Mouse (Mus musculus) gastrocnemius, postnatal 14 days (tissue): ENCODE measurements at regions not wholly inside any gene's neighbourhood (a gene's known extent, or its start where the extent isn't known, plus 50 kb on each side); places are given as distances from the start of the nearest gene placed in this dataset.

Source experiments
- DNase-seq: peaks from one replicate; pipeline ENCODE4 v3.0.0; 2021; ENCODE audit warnings: mixed read lengths
- intact Hi-C: fragments of 180-260 bp; cut with DNase I; formaldehyde crosslinking; loops from one replicate; pipeline ENCODE4 v1.15.1; 2025; ENCODE audit warnings: low total_unique reads

- intact Hi-C loops = no loop called here
Measured at GRCm38 (mm10) chr2:48694509-48694908, 119.4 kb upstream of the Acvr2a start.

DNA sequence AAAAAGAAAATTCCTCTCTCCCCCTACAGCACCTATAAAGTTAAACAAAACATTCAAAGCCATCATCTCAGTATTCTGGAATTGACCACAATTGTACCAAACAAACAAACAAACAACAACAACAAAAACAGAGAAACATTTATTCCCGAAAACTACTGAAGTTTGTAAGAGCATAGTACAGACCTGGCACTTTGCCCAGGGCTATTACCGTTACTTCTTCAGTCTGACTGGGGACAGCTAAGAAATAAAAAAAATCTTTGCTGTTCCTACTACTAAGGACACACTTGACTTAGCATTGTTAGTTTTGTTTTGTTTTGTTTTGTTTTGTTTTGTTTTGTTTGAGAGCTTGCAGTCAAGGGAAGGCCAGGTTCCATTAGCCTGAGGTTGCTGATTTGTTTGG is 113.0 kb upstream of the Acvr2a start:
- DNase-seq = no peak
- intact Hi-C loops = no loop called here

More at GRCm38 (mm10) chr2:48694509-48694908, 119.4 kb upstream of the Acvr2a start:
- no peak for DNase-seq

GRCm38 (mm10) chr2:48705103-48705804 is 108.7 kb upstream of the Acvr2a start:
- intact Hi-C loops = no loop called here
- no peak for DNase-seq

- intact Hi-C loops = no loop called here
- no peak for DNase-seq
Measured at GRCm38 (mm10) chr2:48705805-48706150, 108.1 kb upstream of the Acvr2a start.

DNA sequence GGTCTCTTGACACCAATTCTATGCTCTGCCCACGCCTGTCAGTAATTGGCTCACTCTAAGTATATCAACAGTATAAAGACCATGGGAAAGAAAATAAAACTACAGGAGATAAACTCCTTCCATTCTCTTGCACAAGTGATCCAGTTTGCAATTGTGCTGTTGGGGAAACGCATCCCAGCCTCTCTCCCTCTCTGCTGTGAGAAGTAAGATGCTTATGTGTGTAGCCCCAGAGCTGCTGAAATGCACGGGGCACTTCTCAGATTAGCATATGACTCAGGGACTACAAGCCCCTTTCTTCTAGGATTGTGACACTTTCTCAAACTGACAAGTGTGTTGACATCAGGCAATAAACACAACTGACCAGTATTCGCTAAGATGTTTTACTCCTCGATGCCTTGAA is 107.7 kb upstream of the Acvr2a start:
- intact Hi-C loops = no loop called here
- DNase-seq = no peak

DNA sequence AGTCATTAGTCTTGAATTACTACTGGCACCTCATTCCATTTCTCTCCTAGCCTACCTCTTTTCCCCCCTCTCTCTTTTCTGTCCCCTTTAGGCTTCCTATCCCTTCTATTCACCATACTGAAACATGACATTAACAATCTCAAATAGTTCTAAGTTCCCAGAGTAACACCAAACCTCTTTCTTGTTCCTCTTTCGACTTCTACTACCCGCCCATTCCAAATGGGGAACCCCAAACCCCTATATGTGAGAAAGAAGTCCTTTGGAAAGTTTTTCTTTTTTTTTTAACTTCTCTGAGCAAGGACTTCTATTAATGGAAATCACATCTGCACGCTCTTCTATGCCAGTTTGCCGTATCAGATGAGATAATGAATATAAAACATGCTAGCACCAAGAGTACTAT is 97.7 kb upstream of the Acvr2a start:
- intact Hi-C loops = no loop called here
- DNase-seq = no peak

DNA sequence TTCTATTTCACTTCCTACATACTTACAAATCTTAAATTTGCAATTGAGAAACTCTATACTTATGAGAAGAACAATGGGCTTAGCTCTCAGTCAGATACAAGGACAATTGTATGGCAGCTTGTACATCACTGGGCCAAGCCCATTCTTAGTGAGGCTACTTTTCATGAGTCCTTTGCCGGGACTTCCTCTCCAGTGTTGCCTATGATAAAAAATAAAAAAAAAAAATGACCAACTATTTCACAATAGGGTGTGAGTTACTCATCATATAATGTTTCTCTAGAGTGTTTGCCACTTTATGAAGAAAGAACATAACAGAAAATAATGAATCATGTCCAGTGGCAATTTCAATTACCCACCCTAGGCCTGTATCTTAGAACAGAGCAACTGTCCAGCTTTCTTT is 96.1 kb upstream of the Acvr2a start:
- no peak for DNase-seq
- intact Hi-C loops = no loop called here

DNA sequence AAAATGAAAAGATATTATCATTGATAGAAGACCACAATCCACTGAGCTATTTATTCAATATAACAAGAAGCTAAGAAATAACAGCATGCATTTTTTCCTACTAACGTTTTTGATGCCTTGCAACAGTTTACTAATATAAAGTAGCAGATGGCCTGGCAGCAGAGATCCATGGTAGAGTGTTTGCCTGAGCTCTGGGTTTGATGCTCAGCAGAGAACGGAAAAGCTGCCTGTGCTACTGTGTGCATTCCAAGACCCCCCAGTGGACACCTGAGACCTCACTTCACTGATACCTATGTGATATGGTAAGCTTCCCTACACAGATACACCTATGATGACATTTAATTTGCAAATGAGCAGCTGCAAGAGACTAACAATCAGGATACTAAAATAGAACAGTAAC is 95.6 kb upstream of the Acvr2a start:
- no peak for DNase-seq
- intact Hi-C loops = no loop called here

DNA sequence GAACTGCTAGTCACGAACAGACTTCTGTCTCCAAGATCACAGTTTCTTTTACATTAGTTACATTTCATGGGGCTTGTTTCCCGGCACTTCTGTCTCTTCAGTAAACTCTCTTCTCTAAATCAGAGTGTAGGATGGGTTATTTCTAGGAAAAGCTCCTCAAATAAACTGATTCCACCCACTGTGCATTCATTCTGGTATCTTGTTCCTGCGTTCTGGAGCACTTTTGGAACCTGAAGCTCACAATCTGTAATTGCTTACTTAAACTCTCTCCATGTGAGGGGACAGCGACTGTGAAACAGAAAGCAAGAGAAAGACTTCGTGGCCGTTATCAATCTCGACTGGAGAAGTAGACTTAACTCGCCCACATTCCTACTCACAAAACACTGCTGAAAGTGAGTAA is 83.1 kb upstream of the Acvr2a start:
- DNase-seq = no peak
- intact Hi-C loops = no loop called here

- intact Hi-C loops = no loop called here
- no peak for DNase-seq
Measured at GRCm38 (mm10) chr2:48733936-48734335, 80.0 kb upstream of the Acvr2a start.

DNA sequence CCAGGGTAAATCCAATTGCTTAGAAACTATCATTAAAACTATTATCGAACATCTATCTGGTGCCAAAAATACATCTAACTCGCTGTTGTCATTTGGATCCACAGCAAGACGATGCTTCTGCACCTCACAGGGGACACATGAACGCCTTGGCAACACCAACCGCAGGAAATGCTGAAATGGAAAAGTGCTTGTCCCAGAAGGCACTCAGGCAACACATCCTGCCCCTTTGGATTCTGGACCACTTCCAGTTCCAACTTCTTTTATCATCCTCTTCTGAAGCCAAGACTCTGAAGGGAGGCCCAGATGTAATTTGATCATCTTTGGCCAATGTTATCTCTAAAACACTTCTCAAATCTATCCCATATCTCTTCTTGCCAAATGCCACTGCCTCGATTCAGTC is 79.4 kb upstream of the Acvr2a start:
- DNase-seq = peak; percentile 44

GRCm38 (mm10) chr2:48736312-48736711 is 77.6 kb upstream of the Acvr2a start:
- intact Hi-C loops = no loop called here
- no peak for DNase-seq

More for the DNA sequence above, 79.4 kb upstream of the Acvr2a start:
- intact Hi-C loops = no loop called here
